Mouse (Mus musculus): ENCODE results near the gene Mgat4b.

DNA sequence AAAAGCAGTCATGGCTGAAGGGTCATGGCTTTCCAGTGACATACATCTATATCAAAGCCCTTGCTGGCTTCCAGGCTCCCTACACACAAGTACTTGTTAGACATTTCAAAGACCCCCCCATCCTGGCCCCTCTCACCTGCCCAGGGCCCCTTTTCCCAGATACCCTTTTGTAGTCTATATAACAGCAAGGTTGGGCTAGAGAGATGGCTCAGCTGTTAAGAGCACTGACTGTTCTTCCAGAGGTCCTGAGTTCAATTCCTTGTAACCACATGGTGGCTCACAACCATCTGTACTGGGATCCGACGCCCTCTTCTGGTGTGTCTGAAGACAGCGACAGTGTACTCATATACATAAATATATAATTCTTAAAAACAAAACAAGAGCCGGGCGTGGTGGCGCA, 3.9 kb downstream of the Mgat4b start:
- TF ChIP-seq HCFC1 (IDR thresholded peaks at IDR 0.05; ENCODE audit: borderline replicate concordance, insufficient read depth, low read length): no peak
- TF ChIP-seq CHD2 (IDR thresholded peaks at IDR 0.05; ENCODE audit: low read depth, low read length): no peak
